Mouse (Mus musculus): ENCODE data around the gene N4bp1. TPM values are rescaled to one million over a fixed set of nuclear protein-coding genes. Genes with fewer than 3 reads are reported as not detected.

Gene N4bp1
- polyA plus RNA-seq, 1 experiment from 2014 or later = 2.3 TPM

- DNase-seq = no peak
- whole genome bisulfite sequencing (ENCODE audit: insufficient replicate concordance) = 87% methylated on average over 8 of the region's 8 CpGs
- H3K4me1 ChIP-seq (ENCODE audit: insufficient read depth) = peaks cover 23% of the 10 kb centered on the region
These were observed 119.4 kb downstream of the N4bp1 start for GRCm38 (mm10) chr8:86765669-86766068.

DNA sequence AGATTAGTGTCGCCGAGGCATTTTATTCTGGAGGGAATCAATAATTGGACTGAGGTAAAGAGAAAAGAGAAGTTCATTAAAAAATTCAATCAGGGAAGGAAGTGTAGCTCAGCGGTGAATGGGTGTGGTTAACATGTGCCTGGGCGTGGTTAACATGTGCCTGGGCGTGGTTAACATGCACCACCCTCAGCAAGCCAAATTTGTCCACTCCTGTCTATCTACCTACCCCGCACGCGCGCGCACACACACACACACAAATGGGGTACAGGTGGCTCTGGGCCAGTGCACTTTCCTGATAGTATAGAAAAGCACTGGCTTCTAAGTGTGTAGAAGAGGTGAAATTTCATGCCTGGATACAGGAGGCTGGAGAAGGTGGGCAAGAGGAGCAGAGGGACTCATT is 119.9 kb downstream of the N4bp1 start:
- H3K9ac ChIP-seq (replicated peaks) = no peak overlapping the region
- WGBS (ENCODE audit: insufficient replicate concordance) = 69% methylated on average over 10 of the region's 10 CpGs
- peak overlapping the region; percentile 18; the same call in 1 of the 2 replicates for H3K4me2 ChIP-seq (ENCODE audit: low read depth, low read length)
- ATAC-seq (peak; percentile 60), DNase-seq (peak; percentile 66)
- H3K9me3 ChIP-seq (ENCODE audit: low read length) = no peaks in the 10 kb centered on the region
- H3K4me3 ChIP-seq (ENCODE audit: low read depth, low read length) = no peak overlapping the region
- H3K36me3 ChIP-seq (replicated peaks; ENCODE audit: insufficient read depth, low read length) = no peaks in the 10 kb centered on the region
- TF ChIP-seq CTCF (IDR thresholded peaks at IDR 0.05; ENCODE audit: low read depth) (no peak), EP300 (IDR thresholded peaks at IDR 0.05; ENCODE audit: low read depth) (no peak)
- peaks cover 5% of the 10 kb centered on the region; the same call in 1 of the 2 replicates for H3K27me3 ChIP-seq (ENCODE audit: insufficient read depth, low read length)
- peaks cover 23% of the 10 kb centered on the region for H3K4me1 ChIP-seq (ENCODE audit: insufficient read depth)
- H3K27ac ChIP-seq (ENCODE audit: low read depth) = no peak overlapping the region

More at GRCm38 (mm10) chr8:86765669-86766068, 119.4 kb downstream of the N4bp1 start:
- H3K27ac ChIP-seq (ENCODE audit: low read depth) = no peak overlapping the region
- no peak for ATAC-seq
- H3K36me3 ChIP-seq (replicated peaks; ENCODE audit: insufficient read depth, low read length) = no peaks in the 10 kb centered on the region
- 0 out of 2 replicates have a peak overlapping the region, but pooled peaks have one; percentile 18 for H3K4me2 ChIP-seq (ENCODE audit: low read depth, low read length)
- peaks cover 5% of the 10 kb centered on the region; the same call in 1 of the 2 replicates for H3K27me3 ChIP-seq (ENCODE audit: insufficient read depth, low read length)
- no peak overlapping the region for H3K4me3 ChIP-seq (ENCODE audit: low read depth, low read length)
- H3K9me3 ChIP-seq (ENCODE audit: low read length) = no peaks in the 10 kb centered on the region
- H3K9ac ChIP-seq (replicated peaks) = no peak overlapping the region
- no peak for TF ChIP-seq CTCF (IDR thresholded peaks at IDR 0.05; ENCODE audit: low read depth)
- no peak for TF ChIP-seq EP300 (IDR thresholded peaks at IDR 0.05; ENCODE audit: low read depth)

- ATAC-seq (no peak), DNase-seq (no peak)
- H3K4me1 ChIP-seq (ENCODE audit: insufficient read depth) = peaks cover 28% of the 10 kb centered on the region
These were observed 122.3 kb downstream of the N4bp1 start for GRCm38 (mm10) chr8:86762806-86763205.

GRCm38 (mm10) chr8:86760746-86761145 is 124.3 kb downstream of the N4bp1 start:
- 62% methylated on average over 6 of the region's 6 CpGs for WGBS (ENCODE audit: insufficient replicate concordance)
- H3K4me2 ChIP-seq (ENCODE audit: low read depth, low read length) = no peak overlapping the region
- H3K36me3 ChIP-seq (replicated peaks; ENCODE audit: insufficient read depth, low read length) = no peaks in the 10 kb centered on the region
- no peaks in the 10 kb centered on the region for H3K9me3 ChIP-seq (ENCODE audit: low read length)
- peaks cover 5% of the 10 kb centered on the region; the same call in 1 of the 2 replicates for H3K27me3 ChIP-seq (ENCODE audit: insufficient read depth, low read length)
- ATAC-seq (peak; percentile 22; the same call in 1 of the 2 replicates), DNase-seq (no peak)
- peaks cover 22% of the 10 kb centered on the region for H3K4me1 ChIP-seq (ENCODE audit: insufficient read depth)
- TF ChIP-seq EP300 (IDR thresholded peaks at IDR 0.05; ENCODE audit: low read depth) (no peak), CTCF (IDR thresholded peaks at IDR 0.05; ENCODE audit: low read depth) (no peak)
- no peak overlapping the region for H3K4me3 ChIP-seq (ENCODE audit: low read depth, low read length)
- no peak overlapping the region for H3K9ac ChIP-seq (replicated peaks)
- no peak overlapping the region for H3K27ac ChIP-seq (ENCODE audit: low read depth)

More at GRCm38 (mm10) chr8:86762806-86763205, 122.3 kb downstream of the N4bp1 start:
- H3K27me3 ChIP-seq (ENCODE audit: insufficient read depth, low read length) = peaks cover 5% of the 10 kb centered on the region; the same call in 1 of the 2 replicates
- no peaks in the 10 kb centered on the region for H3K9me3 ChIP-seq (ENCODE audit: low read length)
- H3K4me3 ChIP-seq (ENCODE audit: low read depth, low read length) = no peak overlapping the region
- no peaks in the 10 kb centered on the region for H3K36me3 ChIP-seq (replicated peaks; ENCODE audit: insufficient read depth, low read length)
- no peak overlapping the region for H3K9ac ChIP-seq (replicated peaks)
- H3K27ac ChIP-seq (ENCODE audit: low read depth) = no peak overlapping the region
- 68% methylated on average over 5 of the region's 5 CpGs for WGBS (ENCODE audit: insufficient replicate concordance)
- TF ChIP-seq CTCF (IDR thresholded peaks at IDR 0.05; ENCODE audit: low read depth) = no peak
- no peak for TF ChIP-seq EP300 (IDR thresholded peaks at IDR 0.05; ENCODE audit: low read depth)
- no peak overlapping the region for H3K4me2 ChIP-seq (ENCODE audit: low read depth, low read length)

- ATAC-seq (peak; percentile 83), DNase-seq (no peak)
- no peak overlapping the region for H3K9ac ChIP-seq (replicated peaks)
- no peak for TF ChIP-seq CTCF (IDR thresholded peaks at IDR 0.05; ENCODE audit: low read depth)
- peak; percentile 78 for TF ChIP-seq EP300 (IDR thresholded peaks at IDR 0.05; ENCODE audit: low read depth)
- H3K36me3 ChIP-seq (replicated peaks; ENCODE audit: insufficient read depth, low read length) = no peaks in the 10 kb centered on the region
- no peak overlapping the region for H3K4me3 ChIP-seq (ENCODE audit: low read depth, low read length)
- peaks cover 5% of the 10 kb centered on the region; the same call in 1 of the 2 replicates for H3K27me3 ChIP-seq (ENCODE audit: insufficient read depth, low read length)
- H3K4me1 ChIP-seq (ENCODE audit: insufficient read depth) = peaks cover 13% of the 10 kb centered on the region
- H3K27ac ChIP-seq (ENCODE audit: low read depth) = 0 out of 2 replicates have a peak overlapping the region, but pooled peaks have one; percentile 29
- H3K4me2 ChIP-seq (ENCODE audit: low read depth, low read length) = 0 out of 2 replicates have a peak overlapping the region, but pooled peaks have one; percentile 15
- WGBS (ENCODE audit: insufficient replicate concordance) = 27% methylated on average over 4 of the region's 4 CpGs
- no peaks in the 10 kb centered on the region for H3K9me3 ChIP-seq (ENCODE audit: low read length)
These were observed 126.0 kb downstream of the N4bp1 start for GRCm38 (mm10) chr8:86759090-86759491.

DNA sequence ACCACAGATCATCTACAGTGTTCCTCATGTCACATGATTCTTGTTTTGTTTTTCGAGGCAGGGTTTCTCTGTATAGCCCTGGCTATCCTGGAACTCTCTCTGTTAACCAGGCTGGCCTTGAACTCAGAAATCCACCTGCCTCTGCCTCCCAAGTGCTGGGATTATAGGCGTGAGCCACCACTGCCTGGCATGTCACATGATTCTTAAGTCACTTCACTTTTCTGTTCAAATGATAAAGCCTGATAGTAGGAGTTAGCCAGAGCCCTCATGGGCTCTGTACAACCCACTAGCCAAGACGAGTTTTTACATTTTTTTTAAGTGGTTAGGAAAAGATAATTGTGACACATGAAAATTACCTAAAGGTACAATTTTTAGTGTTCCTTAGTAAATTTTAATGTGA is 126.4 kb downstream of the N4bp1 start:
- peak; percentile 55 for ATAC-seq
- WGBS (ENCODE audit: insufficient replicate concordance) = 39% methylated on average over 3 of the region's 3 CpGs
- DNase-seq = no peak

More for the DNA sequence above, 126.4 kb downstream of the N4bp1 start:
- H3K9me3 ChIP-seq (ENCODE audit: low read length) = no peaks in the 10 kb centered on the region
- H3K4me3 ChIP-seq (ENCODE audit: low read depth, low read length) = no peak overlapping the region
- H3K27me3 ChIP-seq (ENCODE audit: insufficient read depth, low read length) = peaks cover 3% of the 10 kb centered on the region; the same call in 1 of the 2 replicates
- no peak overlapping the region for H3K4me2 ChIP-seq (ENCODE audit: low read depth, low read length)
- no peak overlapping the region for H3K27ac ChIP-seq (ENCODE audit: low read depth)
- peaks cover 13% of the 10 kb centered on the region for H3K4me1 ChIP-seq (ENCODE audit: insufficient read depth)
- no peaks in the 10 kb centered on the region for H3K36me3 ChIP-seq (replicated peaks; ENCODE audit: insufficient read depth, low read length)
- H3K9ac ChIP-seq (replicated peaks) = no peak overlapping the region
- no peak for TF ChIP-seq CTCF (IDR thresholded peaks at IDR 0.05; ENCODE audit: low read depth)
- no peak for TF ChIP-seq EP300 (IDR thresholded peaks at IDR 0.05; ENCODE audit: low read depth)

Other genes with a start within 250 kb of the N4bp1 start
- 1.7 and 1.8 TPM in 2 replicates for gene Gm10638, start 139.6 kb downstream of the N4bp1 start, polyA plus RNA-seq (2015; fragmentation: Nextera tagmentation; extraction: Ambion mirVana)
- 11.7 and 13.7 TPM in 2 replicates for gene Siah1a, start 139.3 kb downstream of the N4bp1 start, polyA plus RNA-seq (2015; fragmentation: Nextera tagmentation; extraction: Ambion mirVana)